Comparison of ENCODE assay signal across 7 mouse cellular contexts in genomic region chr1:132200562-132201510, GRCm38 (mm10). TPM values are rescaled to one million over a fixed set of nuclear protein-coding genes. Genes with fewer than 3 reads are reported as not detected.
DNase-seq lines count a peak whose midpoint lies in the region; ATAC-seq and TF ChIP-seq lines count a peak whose summit lies in the region.

No protein-coding gene starts in this region.

- H3ac ChIP-seq in myocyte (ENCODE audit: control insufficient read depth, insufficient read length), result no peak overlapping the region

- TF ChIP-seq POLR2A in myocyte (IDR thresholded peaks at IDR 0.05; ENCODE audit: insufficient read length, low read depth), result no peak

- no peaks in the 10 kb centered on the region for H3K9me3 ChIP-seq in ES-E14 (ENCODE audit: control insufficient read depth, insufficient read depth, low read depth, low read length)
- no peaks in the 10 kb centered on the region for H3K9me3 ChIP-seq in embryonic facial prominence, embryonic 13.5 days
- no peaks in the 10 kb centered on the region for H3K9me3 ChIP-seq in intestine, postnatal 0 days (ENCODE audit: control insufficient read depth)

- ATAC-seq in embryonic facial prominence, embryonic 13.5 days (ENCODE audit: insufficient number of reproducible peaks, insufficient read depth, low FRiP score, low TSS enrichment, low read depth), result peak; percentile 88
- ATAC-seq in intestine, postnatal 0 days, result no peak; the same call in 1 of the 2 replicates
- no peak for ATAC-seq in monocyte, adult 5-6 weeks (replicated peaks; ENCODE audit: insufficient number of reproducible peaks, low FRiP score, low TSS enrichment, poor library complexity, severe bottlenecking)

- peak; percentile 41; the same call in 1 of the 2 replicates for TF ChIP-seq CTCF in intestine, postnatal 0 days (IDR thresholded peaks at IDR 0.05; ENCODE audit: low read depth)

- in situ Hi-C loops in ES-E14 (cut with MboI; ENCODE audit: low sequenced_read_pairs in 2 of 2, unreplicated experiment in 2 of 2), result no loop called here

- peak overlapping the region in 1 of 2 experiments; percentile 53; a peak in 2 of 4 replicates for H3K4me3 ChIP-seq in ES-E14 (ENCODE audit: insufficient read depth in 1 of 2, low read depth in 1 of 2, low read length in 2 of 2, poor library complexity in 1 of 2, severe bottlenecking in 1 of 2)
- peak overlapping the region; percentile 36 for H3K4me3 ChIP-seq in embryonic facial prominence, embryonic 13.5 days
- H3K4me3 ChIP-seq in intestine, postnatal 0 days (ENCODE audit: low read depth, low read length), result no peak overlapping the region
- peak overlapping the region; percentile 14 for H3K4me3 ChIP-seq in myocyte

- no peaks in the 10 kb centered on the region for H3K79me2 ChIP-seq in myocyte (ENCODE audit: control insufficient read depth, insufficient read depth)

- H3K4me2 ChIP-seq in embryonic facial prominence, embryonic 13.5 days, result peak overlapping the region; percentile 54
- 0 out of 2 replicates have a peak overlapping the region, but pooled peaks have one; percentile 13 for H3K4me2 ChIP-seq in intestine, postnatal 0 days (replicated peaks; ENCODE audit: low read depth)
- peak overlapping the region; percentile 77 for H3K4me2 ChIP-seq in myocyte (ENCODE audit: low read depth)

- peaks cover 2 to 44% of the 10 kb centered on the region in 2 experiments; a peak in 2 of 4 replicates for H3K4me1 ChIP-seq in ES-E14 (ENCODE audit: control insufficient read depth in 2 of 2, insufficient read depth in 2 of 2, low read length in 2 of 2, poor library complexity in 1 of 2)
- H3K4me1 ChIP-seq in embryonic facial prominence, embryonic 13.5 days, result peaks cover 32% of the 10 kb centered on the region
- no peaks in the 10 kb centered on the region for H3K4me1 ChIP-seq in intestine, postnatal 0 days (replicated peaks; ENCODE audit: control insufficient read depth, insufficient read depth, low read length)

- H3K27ac ChIP-seq in ES-E14 (ENCODE audit: insufficient read depth, low read depth, low read length, poor library complexity, severe bottlenecking), result peak overlapping the region; percentile 96
- peak overlapping the region; percentile 60 for H3K27ac ChIP-seq in embryonic facial prominence, embryonic 13.5 days
- no peak overlapping the region for H3K27ac ChIP-seq in intestine, postnatal 0 days (ENCODE audit: low read depth, low read length)

- WGBS in embryonic facial prominence, embryonic 13.5 days, result 9% methylated on average over 11 of the region's 11 CpGs
- WGBS in intestine, postnatal 0 days, result 10% methylated on average over 11 of the region's 11 CpGs

- peaks cover 2% of the 10 kb centered on the region; the same call in 1 of the 2 replicates for H3K36me3 ChIP-seq in ES-E14 (ENCODE audit: control insufficient read depth, insufficient read depth, low read length, poor library complexity, severe bottlenecking)
- H3K36me3 ChIP-seq in embryonic facial prominence, embryonic 13.5 days, result no peaks in the 10 kb centered on the region
- H3K36me3 ChIP-seq in intestine, postnatal 0 days (ENCODE audit: control insufficient read depth, insufficient read depth), result no peaks in the 10 kb centered on the region
- no peaks in the 10 kb centered on the region for H3K36me3 ChIP-seq in myocyte (ENCODE audit: control insufficient read depth, insufficient read depth)

- peak; percentile 92 for DNase-seq in ES-E14 (ENCODE audit: low read depth, low spot score)
- peak; percentile 86 for DNase-seq in WW6 (ENCODE audit: low read depth, low spot score)
- DNase-seq in thymus, postnatal 14 days, result no peak

- peaks cover 54% of the 10 kb centered on the region for H3K27me3 ChIP-seq in embryonic facial prominence, embryonic 13.5 days
- peaks cover 17% of the 10 kb centered on the region; the same call in 1 of the 2 replicates for H3K27me3 ChIP-seq in intestine, postnatal 0 days (replicated peaks; ENCODE audit: control insufficient read depth, insufficient read depth, low read length)
- no peaks in the 10 kb centered on the region for H3K27me3 ChIP-seq in myocyte (ENCODE audit: control insufficient read depth, insufficient read depth, insufficient read length)

- H3K9ac ChIP-seq in ES-E14 (ENCODE audit: insufficient read depth, low read depth, low read length, poor library complexity, severe bottlenecking), result peak overlapping the region; percentile 42; the same call in 1 of the 2 replicates
- peak overlapping the region; percentile 62 for H3K9ac ChIP-seq in embryonic facial prominence, embryonic 13.5 days
- no peak overlapping the region for H3K9ac ChIP-seq in intestine, postnatal 0 days (ENCODE audit: low read depth, low read length)

TF ChIP-seq in ES-E14, 5 proteins besides CTCF, POLR2A, EP300 and RAD21:
- peak; percentile 88 for TF ChIP-seq HCFC1 (IDR thresholded peaks at IDR 0.05; ENCODE audit: borderline replicate concordance, insufficient read depth, low read length)
- TF ChIP-seq MAFK (IDR thresholded peaks at IDR 0.05; ENCODE audit: insufficient read depth, low read depth, low read length), result no peak

TF ChIP-seq in myocyte, 11 proteins besides CTCF, POLR2A, EP300 and RAD21:
- TF ChIP-seq CEBPB (IDR thresholded peaks at IDR 0.05; ENCODE audit: insufficient read depth, poor library complexity, severe bottlenecking) (no peak), MAX (IDR thresholded peaks at IDR 0.05; ENCODE audit: low read depth) (no peak), REST (IDR thresholded peaks at IDR 0.05; ENCODE audit: insufficient read depth, insufficient read length) (no peak), MYOD1 (IDR thresholded peaks at IDR 0.05; ENCODE audit: control insufficient read depth in 1 of 3, insufficient read length in 2 of 3, low read depth in 2 of 3) (peak in 2 of 3 experiments; percentile 6 to 40), E2F4 (IDR thresholded peaks at IDR 0.05; ENCODE audit: insufficient read depth) (no peak), USF1 (IDR thresholded peaks at IDR 0.05; ENCODE audit: low read depth) (no peak), TCF12 (IDR thresholded peaks at IDR 0.05; ENCODE audit: insufficient read depth, poor library complexity, severe bottlenecking) (no peak), MYOG (IDR thresholded peaks at IDR 0.05; ENCODE audit: control insufficient read depth in 1 of 3, insufficient read depth in 1 of 3, insufficient read length in 2 of 3, low read depth in 2 of 3) (peak in 1 of 3 experiments; percentile 29), SRF (IDR thresholded peaks at IDR 0.05; ENCODE audit: control insufficient read depth, insufficient read length, low read depth) (no peak)
TF ChIP-seq in myocyte: peak in this region for 2.

RNA-seq across cellular contexts. Expression of gene AC124108.1, which starts 9.6 kb away (rescaled TPM):
- 5.0 and 6.5 TPM in 2 replicates for total RNA-seq in ES-E14 (2012; rRNA removed)
- 0.34 and 0.37 TPM in 2 replicates for polyA plus RNA-seq in embryonic facial prominence, embryonic 13.5 days (2015; fragmentation: Nextera tagmentation; extraction: Ambion mirVana)
- not detected in 2 replicates for polyA plus RNA-seq in intestine, postnatal 0 days (2015; fragmentation: Nextera tagmentation; extraction: Ambion mirVana)
- polyA plus RNA-seq in myocyte (2012; fragmentation: generic; extraction: Trizol), result 0.82 TPM
- total RNA-seq in monocyte, adult 5-6 weeks (2017), result not detected in 3 replicates

RNA-seq across cellular contexts. Expression of gene Lemd1, which starts 9.6 kb away (rescaled TPM):
- total RNA-seq in ES-E14 (2012; rRNA removed), result 3.9 and 4.3 TPM in 2 replicates
- 1.2 and 1.8 TPM in 2 replicates for polyA plus RNA-seq in embryonic facial prominence, embryonic 13.5 days (2015; fragmentation: Nextera tagmentation; extraction: Ambion mirVana)
- polyA plus RNA-seq in intestine, postnatal 0 days (2015; fragmentation: Nextera tagmentation; extraction: Ambion mirVana), result 0.08 TPM in 1 of 2 replicates, not detected in the other
- 0.49 TPM for polyA plus RNA-seq in myocyte (2012; fragmentation: generic; extraction: Trizol)
- 1.8 TPM in 1 of 3 replicates, not detected in the others for total RNA-seq in monocyte, adult 5-6 weeks (2017)

RNA-seq across cellular contexts. Expression of gene Gm10188, which starts 28.7 kb away (rescaled TPM):
- 0.37 TPM in 1 of 2 replicates, not detected in the other for total RNA-seq in ES-E14 (2012; rRNA removed)
- not detected in 2 replicates for polyA plus RNA-seq in embryonic facial prominence, embryonic 13.5 days (2015; fragmentation: Nextera tagmentation; extraction: Ambion mirVana)
- not detected in 2 replicates for polyA plus RNA-seq in intestine, postnatal 0 days (2015; fragmentation: Nextera tagmentation; extraction: Ambion mirVana)
- polyA plus RNA-seq in myocyte (2012; fragmentation: generic; extraction: Trizol), result not detected
- not detected in 3 replicates for total RNA-seq in monocyte, adult 5-6 weeks (2017)

Comparison
In these comparisons a context has a peak if more than half of its experiments do, and no peak if none do; other contexts are left out.
1. H3K4me2 ChIP-seq: peak in every context shown above with its lines; median percentile 77 in myocyte; 54 in embryonic facial prominence, embryonic 13.5 days; 13 in intestine, postnatal 0 days.